Mouse (Mus musculus) MEL (cell line): ENCODE measurements at regions not wholly inside any gene's neighbourhood (a gene's known extent, or its start where the extent isn't known, plus 50 kb on each side); places are given as distances from the start of the nearest gene placed in this dataset.

ENCODE experiments used
- DNase-seq: peaks from one replicate; pipeline ENCODE4 v3.0.0; 2011; ENCODE audit warnings: low read depth, low spot score
- H3K27ac ChIP-seq: 2 replicates; pipeline ENCODE4 v1.5.1; 2012; ENCODE audit warnings: low read depth, mild to moderate bottlenecking, control low read depth, low read length, moderate library complexity; ENCODE audit not compliant: control insufficient read depth
- H3K27me3 ChIP-seq, 2 experiments: fragments of 150-350 bp in 1 of 2; sonication (generic) in 1 of 2; 2 replicates each; pipeline ENCODE4 v1.6.1; 2012; ENCODE audit warnings: low read length in 2 of 2, mild to moderate bottlenecking in 2 of 2, improper control_type of control experiment in 1 of 2, moderate library complexity in 1 of 2; ENCODE audit not compliant: insufficient read depth in 2 of 2, control insufficient read depth in 1 of 2
- H3K36me3 ChIP-seq, 2 experiments: 2 replicates each; pipeline ENCODE4 v1.6.1; 2012 to 2014; ENCODE audit warnings: low read length in 2 of 2, improper control_type of control experiment in 1 of 2, inconsistent platforms in 1 of 2, mild to moderate bottlenecking in 1 of 2; ENCODE audit not compliant: insufficient read depth in 2 of 2, control insufficient read depth in 1 of 2
- H3K4me1 ChIP-seq, 2 experiments: fragments of 150-350 bp in 1 of 2; sonication (generic) in 1 of 2; 2 replicates each; pipeline ENCODE4 v1.6.1; 2012; ENCODE audit warnings: low read length in 2 of 2, improper control_type of control experiment in 1 of 2, mild to moderate bottlenecking in 1 of 2; ENCODE audit not compliant: insufficient read depth in 2 of 2, control insufficient read depth in 1 of 2
- H3K4me3 ChIP-seq, 2 experiments: fragments of 150-350 bp in 1 of 2; sonication (generic) in 1 of 2; 2 replicates each; pipeline ENCODE4 v1.5.1; 2012; ENCODE audit warnings: low read depth in 2 of 2, low read length in 2 of 2, mild to moderate bottlenecking in 2 of 2, moderate library complexity in 2 of 2, control low read depth in 1 of 2, improper control_type of control experiment in 1 of 2; ENCODE audit not compliant: control insufficient read depth in 1 of 2, insufficient read depth in 1 of 2
- H3K79me2 ChIP-seq: 2 replicates; pipeline ENCODE4 v1.6.1; 2012; ENCODE audit warnings: mild to moderate bottlenecking, low read length, moderate library complexity; ENCODE audit not compliant: control insufficient read depth, poor library complexity, insufficient read depth
- H3K9ac ChIP-seq: 2 replicates; pipeline ENCODE4 v1.6.1; 2012; ENCODE audit warnings: low read depth, mild to moderate bottlenecking, control low read depth, low read length, moderate library complexity; ENCODE audit not compliant: control insufficient read depth, poor library complexity, severe bottlenecking
- H3K9me3 ChIP-seq: fragments of 150-350 bp; sonication (generic); replicated peaks from 2 replicates; pipeline ENCODE4 v1.6.1; 2012; ENCODE audit warnings: mild to moderate bottlenecking, low read length, improper control_type of control experiment, moderate library complexity; ENCODE audit not compliant: insufficient read depth
- BHLHE40 ChIP-seq: IDR thresholded peaks from 2 replicates; pipeline ENCODE4 v1.6.1; 2012; ENCODE audit warnings: low read depth, mild to moderate bottlenecking, inconsistent platforms, low read length, improper control_type of control experiment, borderline replicate concordance
- CHD1 ChIP-seq: IDR thresholded peaks from 2 replicates; pipeline ENCODE4 v1.6.1; 2012; ENCODE audit warnings: low read depth, mild to moderate bottlenecking, inconsistent platforms, low read length, improper control_type of control experiment
- EP300 ChIP-seq, 2 experiments: IDR thresholded peaks; 2 replicates each; pipeline ENCODE4 v1.6.1; 2011; ENCODE audit warnings: improper control_type of control experiment in 2 of 2, low read length in 2 of 2, low read depth in 1 of 2, mild to moderate bottlenecking in 1 of 2
- GATA1 ChIP-seq: IDR thresholded peaks from 2 replicates; pipeline ENCODE4 v1.6.1; 2011; ENCODE audit warnings: low read depth, low read length, improper control_type of control experiment
- HCFC1 ChIP-seq: IDR thresholded peaks from 2 replicates; pipeline ENCODE4 v1.6.1; 2012; ENCODE audit warnings: low read depth, mild to moderate bottlenecking, inconsistent platforms, low read length, improper control_type of control experiment, moderate library complexity
- KAT2A ChIP-seq: conservative IDR thresholded peaks from 2 replicates; pipeline ENCODE4 v1.6.1; 2012; ENCODE audit warnings: low read depth, low read length, improper control_type of control experiment, inconsistent platforms
- MEF2A ChIP-seq: IDR thresholded peaks from 2 replicates; pipeline ENCODE4 v1.6.1; 2014; ENCODE audit warnings: low read depth, mild to moderate bottlenecking, inconsistent platforms, low read length, improper control_type of control experiment; ENCODE audit not compliant: poor library complexity, insufficient replicate concordance, severe bottlenecking; ENCODE audit errors: extremely low read depth
- MXI1 ChIP-seq: IDR thresholded peaks from 2 replicates; pipeline ENCODE4 v1.6.1; 2011; ENCODE audit warnings: mild to moderate bottlenecking, low read depth, low read length, improper control_type of control experiment
- NRF1 ChIP-seq: IDR thresholded peaks from 2 replicates; pipeline ENCODE4 v1.6.1; 2014; ENCODE audit warnings: low read depth, mild to moderate bottlenecking, inconsistent platforms, low read length, improper control_type of control experiment, moderate library complexity; ENCODE audit not compliant: poor library complexity, insufficient read depth, severe bottlenecking
- POLR2A ChIP-seq, 2 experiments: IDR thresholded peaks; 2 replicates each; pipeline ENCODE4 v1.6.1; 2011 to 2012; ENCODE audit warnings: low read length in 2 of 2, mild to moderate bottlenecking in 2 of 2, control low read depth in 1 of 2, improper control_type of control experiment in 1 of 2, low read depth in 1 of 2, moderate library complexity in 1 of 2; ENCODE audit not compliant: control insufficient read depth in 1 of 2, insufficient read depth in 1 of 2, poor library complexity in 1 of 2
- POLR2AphosphoS2 ChIP-seq: IDR thresholded peaks from 2 replicates; pipeline ENCODE4 v1.6.1; 2011; ENCODE audit warnings: low read length, improper control_type of control experiment
- RAD21 ChIP-seq: IDR thresholded peaks from 2 replicates; pipeline ENCODE4 v1.6.1; 2011; ENCODE audit warnings: mild to moderate bottlenecking, low read depth, low read length, improper control_type of control experiment
- RCOR1 ChIP-seq: IDR thresholded peaks from 2 replicates; pipeline ENCODE4 v1.6.1; 2012; ENCODE audit warnings: low read depth, mild to moderate bottlenecking, inconsistent platforms, low read length, improper control_type of control experiment
- SIN3A ChIP-seq: IDR thresholded peaks from 2 replicates; pipeline ENCODE4 v1.6.1; 2012; ENCODE audit warnings: low read length, improper control_type of control experiment, inconsistent platforms
- SMC3 ChIP-seq: IDR thresholded peaks from 2 replicates; pipeline ENCODE4 v1.6.1; 2011; ENCODE audit warnings: low read depth, low read length, improper control_type of control experiment
- TBP ChIP-seq: IDR thresholded peaks from 2 replicates; pipeline ENCODE4 v1.8.0; 2011; ENCODE audit warnings: low read depth, low read length, improper control_type of control experiment
- TCF12 ChIP-seq: IDR thresholded peaks from 2 replicates; pipeline ENCODE4 v1.6.1; 2014; ENCODE audit warnings: low read depth, mild to moderate bottlenecking, inconsistent platforms, low read length, improper control_type of control experiment, moderate library complexity
- UBTF ChIP-seq: IDR thresholded peaks from 2 replicates; pipeline ENCODE4 v1.6.1; 2012; ENCODE audit warnings: low read depth, mild to moderate bottlenecking, inconsistent platforms, low read length, improper control_type of control experiment, moderate library complexity, borderline replicate concordance; ENCODE audit not compliant: insufficient read depth
- USF1 ChIP-seq: IDR thresholded peaks from 2 replicates; pipeline ENCODE4 v1.6.1; 2014; ENCODE audit warnings: low read depth, mild to moderate bottlenecking, inconsistent platforms, low read length, improper control_type of control experiment, moderate library complexity
- USF2 ChIP-seq, 2 experiments: IDR thresholded peaks; 2 replicates each; pipeline ENCODE4 v1.6.1; 2011 to 2012; ENCODE audit warnings: improper control_type of control experiment in 2 of 2, low read length in 2 of 2, borderline replicate concordance in 1 of 2, inconsistent platforms in 1 of 2, low read depth in 1 of 2, mild to moderate bottlenecking in 1 of 2; ENCODE audit not compliant: insufficient read depth in 1 of 2
- ZC3H11A ChIP-seq: IDR thresholded peaks from 2 replicates; pipeline ENCODE4 v1.6.1; 2012; ENCODE audit warnings: low read depth, mild to moderate bottlenecking, inconsistent platforms, low read length, improper control_type of control experiment
- ZKSCAN1 ChIP-seq: IDR thresholded peaks from 2 replicates; pipeline ENCODE4 v1.6.1; 2012; ENCODE audit warnings: low read depth, mild to moderate bottlenecking, inconsistent platforms, low read length, improper control_type of control experiment, moderate library complexity
- ZMIZ1 ChIP-seq: IDR thresholded peaks from 2 replicates; pipeline ENCODE4 v1.6.1; 2012; ENCODE audit warnings: low read depth, mild to moderate bottlenecking, inconsistent platforms, low read length, improper control_type of control experiment, moderate library complexity

DNA sequence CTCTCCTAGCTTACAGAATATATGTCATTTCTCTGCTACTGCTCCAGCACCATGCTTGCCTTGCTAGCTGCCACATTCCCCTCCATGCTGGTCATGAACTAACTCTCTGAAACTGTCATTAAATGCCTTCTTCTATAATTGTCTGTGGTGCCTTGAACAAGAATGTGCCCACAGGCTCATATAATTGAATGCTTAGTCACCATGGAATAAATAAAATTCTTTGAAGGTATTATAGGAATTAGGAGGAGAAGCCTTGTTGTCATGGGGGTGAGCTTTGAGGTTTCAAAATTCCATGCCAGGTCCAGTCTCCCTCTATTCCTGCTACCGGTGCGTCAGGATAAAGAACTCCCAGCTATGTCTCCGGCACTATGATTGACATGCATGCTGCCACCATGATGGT, 171.9 kb downstream of the Atp6ap1l start:
- H3K9me3 ChIP-seq = no peaks in the 10 kb centered on the region
- no peak for DNase-seq
- no peak overlapping the region for H3K9ac ChIP-seq
- H3K4me3 ChIP-seq = no peak overlapping the region
- no peaks in the 10 kb centered on the region; a peak in 1 of 4 replicates for H3K27me3 ChIP-seq
- no peaks in the 10 kb centered on the region for H3K36me3 ChIP-seq
- H3K27ac ChIP-seq = no peak overlapping the region
- H3K4me1 ChIP-seq = no peaks in the 10 kb centered on the region
- no peaks in the 10 kb centered on the region for H3K79me2 ChIP-seq
- TF ChIP-seq CHD1 = no peak
- TF ChIP-seq EP300 (IDR thresholded peaks at IDR 0.05; ENCODE audit: low read depth in 1 of 2, low read length in 2 of 2) = no peak
- TF ChIP-seq SMC3 = no peak
- no peak for TF ChIP-seq RCOR1
- TF ChIP-seq POLR2AphosphoS2 = no peak
- no peak for TF ChIP-seq SIN3A
- no peak for TF ChIP-seq POLR2A (IDR thresholded peaks at IDR 0.05; ENCODE audit: control insufficient read depth in 1 of 2, insufficient read depth in 1 of 2, low read depth in 1 of 2, low read length in 2 of 2, poor library complexity in 1 of 2)
- TF ChIP-seq BHLHE40 = no peak
- TF ChIP-seq ZKSCAN1 = no peak
- TF ChIP-seq UBTF = no peak
- no peak for TF ChIP-seq TCF12
- TF ChIP-seq GATA1 = no peak
- no peak for TF ChIP-seq MEF2A

DNA sequence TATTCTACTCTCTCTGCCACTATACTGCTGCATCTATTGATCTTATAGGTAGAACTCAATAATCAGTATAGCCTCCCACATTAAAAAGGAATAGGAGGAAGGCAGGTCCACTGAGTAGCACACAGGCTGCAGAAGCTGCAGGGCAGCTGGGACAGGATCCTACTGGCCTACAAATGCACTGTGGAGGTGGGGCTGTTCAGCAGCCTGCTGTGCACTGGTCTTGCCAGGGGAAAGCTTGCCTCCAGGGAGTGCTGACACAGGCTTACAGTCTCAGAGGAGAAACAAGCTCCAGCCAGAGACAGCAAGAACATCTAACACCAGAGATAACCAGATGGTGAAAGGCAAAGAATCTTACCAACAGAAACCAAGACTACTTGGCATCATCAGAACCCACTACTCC, 176.1 kb downstream of the Atp6ap1l start:
- DNase-seq = no peak
- TF ChIP-seq MXI1 (no peak), ZMIZ1 (no peak), GATA1 (no peak), RAD21 (no peak), POLR2AphosphoS2 (no peak), KAT2A (no peak), UBTF (no peak), USF2 (IDR thresholded peaks at IDR 0.05; ENCODE audit: borderline replicate concordance in 1 of 2, insufficient read depth in 1 of 2, low read depth in 1 of 2, low read length in 2 of 2) (no peak), CHD1 (no peak), BHLHE40 (no peak), NRF1 (no peak), TBP (no peak), USF1 (no peak), ZC3H11A (no peak), HCFC1 (no peak)
- Histone ChIP-seq H3K79me2 (no peaks in the 10 kb centered on the region), H3K9ac (no peak overlapping the region), H3K4me1 (no peaks in the 10 kb centered on the region), H3K9me3 (no peaks in the 10 kb centered on the region), H3K27me3 (no peaks in the 10 kb centered on the region; a peak in 1 of 4 replicates), H3K36me3 (no peaks in the 10 kb centered on the region), H3K27ac (no peak overlapping the region), H3K4me3 (no peak overlapping the region)
